Mouse (Mus musculus): ENCODE data around the gene Fh1. TPM values are rescaled to one million over a fixed set of nuclear protein-coding genes. Genes with fewer than 3 reads are reported as not detected.

Fh1 gene
- polyA plus RNA-seq (2014; fragmentation: Nextera tagmentation; extraction: Ambion mirVana): 136 and 146 TPM in 2 replicates

DNA sequence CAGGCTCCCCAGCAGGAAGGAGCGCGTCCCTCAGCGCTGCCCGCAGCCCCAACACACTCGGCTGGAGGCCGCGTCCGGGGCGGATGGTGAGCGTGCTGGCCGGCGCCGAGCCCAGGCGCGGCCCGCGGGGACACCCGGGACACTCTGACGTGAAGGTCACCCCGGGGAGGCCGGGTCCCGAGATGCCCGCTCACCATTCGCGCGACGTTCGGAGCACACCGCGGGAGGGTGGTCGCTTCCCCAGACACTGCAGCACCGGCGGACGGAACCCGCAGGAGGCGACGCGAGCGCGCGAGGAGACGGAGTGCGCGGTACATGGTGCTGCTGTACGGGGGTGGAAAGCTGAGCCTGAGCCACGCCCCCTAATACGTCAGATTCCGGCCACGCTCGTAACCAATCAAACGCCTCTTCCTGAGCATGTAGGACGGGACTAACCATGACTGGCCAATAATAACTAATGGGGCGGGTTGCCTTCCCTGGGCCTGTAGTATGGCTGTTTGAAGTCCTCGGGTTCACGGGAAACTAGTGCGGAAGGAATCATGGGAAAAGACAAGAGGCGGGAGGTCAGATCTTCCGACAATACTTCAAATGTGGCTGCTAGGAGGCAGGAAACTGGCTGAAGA is at the start of gene Fh1:
TSS of gene Fh1 (minus strand) at position 379 of the 623 bp plus-strand sequence.
- Histone ChIP-seq H3K4me3 (ENCODE audit: low read depth, low read length) (peak within 1 kb of the TSS; percentile 71), H3K27ac (ENCODE audit: low read depth, low read length) (peak within 1 kb of the TSS; percentile 75), H3K9ac (ENCODE audit: low read depth, low read length) (peak within 1 kb of the TSS; percentile 84), H3K27me3 (replicated peaks; ENCODE audit: control insufficient read depth, insufficient read depth, low read length) (no peaks in the 10 kb centered on the region), H3K4me2 (peak within 1 kb of the TSS; percentile 88), H3K4me1 (replicated peaks; ENCODE audit: control insufficient read depth, insufficient read depth, low read length) (peaks cover 7% of the 10 kb centered on the region), H3K9me3 (ENCODE audit: control insufficient read depth, low read length) (no peaks in the 10 kb centered on the region), H3K36me3 (ENCODE audit: control insufficient read depth, insufficient read depth, low read length) (no peaks in the 10 kb centered on the region)
- WGBS: under 1% methylated on average over 58 of the region's 58 CpGs
- ATAC-seq (replicated peaks; ENCODE audit: low FRiP score) (peak; percentile 99), DNase-seq (ENCODE audit: low spot score) (peak; percentile 86)

DNA sequence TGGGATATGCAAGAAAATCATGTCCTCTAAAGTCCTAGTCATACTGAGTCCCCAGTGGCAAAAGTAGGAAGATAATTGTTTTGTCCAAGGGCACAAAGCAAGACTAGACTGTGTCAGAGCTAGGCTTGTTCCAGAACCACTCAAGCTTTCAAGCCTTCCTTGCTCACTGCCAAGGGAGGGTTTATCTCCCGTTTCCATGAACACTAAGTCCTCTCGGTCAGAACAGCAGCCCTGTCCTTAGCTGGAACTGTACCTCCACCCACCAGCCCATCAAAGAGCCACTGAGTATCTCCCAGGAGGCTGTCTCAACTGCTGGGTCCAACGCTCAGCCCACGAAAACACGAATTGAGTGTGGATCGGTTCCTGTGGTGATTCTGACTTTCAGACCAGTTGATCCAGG is 49.7 kb upstream of the Fh1 start:
- Histone ChIP-seq H3K4me2 (no peak overlapping the region), H3K9me3 (ENCODE audit: control insufficient read depth, low read length) (no peaks in the 10 kb centered on the region), H3K27me3 (replicated peaks; ENCODE audit: control insufficient read depth, insufficient read depth, low read length) (no peaks in the 10 kb centered on the region), H3K9ac (ENCODE audit: low read depth, low read length) (no peak overlapping the region), H3K36me3 (ENCODE audit: control insufficient read depth, insufficient read depth, low read length) (no peaks in the 10 kb centered on the region), H3K27ac (ENCODE audit: low read depth, low read length) (no peak overlapping the region), H3K4me1 (replicated peaks; ENCODE audit: control insufficient read depth, insufficient read depth, low read length) (no peaks in the 10 kb centered on the region), H3K4me3 (ENCODE audit: low read depth, low read length) (no peak overlapping the region)
- ATAC-seq (replicated peaks; ENCODE audit: low FRiP score) (no peak), DNase-seq (ENCODE audit: low spot score) (no peak)
- 79% methylated on average over 6 of the region's 6 CpGs for WGBS

DNA sequence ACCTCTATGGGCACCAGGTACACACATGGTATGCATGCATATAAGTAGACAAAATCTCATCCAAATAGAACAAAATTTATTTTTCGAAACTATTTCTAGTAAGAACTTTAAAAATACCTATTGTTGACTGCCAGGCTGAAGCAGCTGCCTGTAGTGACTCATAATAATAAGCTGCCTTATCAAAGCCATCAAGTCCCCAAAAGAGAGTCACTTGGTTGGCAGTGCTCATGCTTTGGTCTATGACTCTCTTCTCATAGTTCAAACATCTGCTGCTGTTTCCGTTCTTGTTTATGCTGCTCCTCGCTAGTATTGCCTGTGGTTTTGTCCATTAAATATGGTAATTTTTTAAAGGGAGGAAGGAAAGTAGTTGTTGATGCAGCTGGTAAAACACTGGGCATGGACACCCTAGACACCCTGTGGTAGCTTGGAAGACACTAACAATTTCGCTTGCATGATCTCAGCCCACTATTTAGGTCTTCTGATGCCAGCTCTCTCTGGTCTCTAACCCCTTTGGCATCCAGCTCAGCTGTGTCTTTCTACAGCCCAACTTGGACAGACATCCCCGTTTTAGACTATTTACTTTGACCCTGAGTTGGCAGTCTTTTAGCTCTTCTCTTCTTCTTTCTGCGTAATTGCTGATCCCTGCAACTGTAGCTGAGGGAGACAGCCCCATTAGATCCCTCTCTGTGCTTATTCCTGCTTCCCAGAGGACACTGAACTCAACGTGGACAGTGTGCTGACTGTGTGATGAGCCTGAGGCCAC is 48.3 kb upstream of the Fh1 start:
- H3K4me1 ChIP-seq (replicated peaks; ENCODE audit: control insufficient read depth, insufficient read depth, low read length): no peaks in the 10 kb centered on the region
- H3K4me2 ChIP-seq: no peak overlapping the region
- no peaks in the 10 kb centered on the region for H3K27me3 ChIP-seq (replicated peaks; ENCODE audit: control insufficient read depth, insufficient read depth, low read length)
- DNase-seq (ENCODE audit: low spot score) (no peak), ATAC-seq (replicated peaks; ENCODE audit: low FRiP score) (no peak)
- 76% methylated on average over 7 of the region's 7 CpGs for WGBS
- no peak overlapping the region for H3K4me3 ChIP-seq (ENCODE audit: low read depth, low read length)
- no peak overlapping the region for H3K9ac ChIP-seq (ENCODE audit: low read depth, low read length)
- no peaks in the 10 kb centered on the region for H3K36me3 ChIP-seq (ENCODE audit: control insufficient read depth, insufficient read depth, low read length)
- no peak overlapping the region for H3K27ac ChIP-seq (ENCODE audit: low read depth, low read length)
- H3K9me3 ChIP-seq (ENCODE audit: control insufficient read depth, low read length): no peaks in the 10 kb centered on the region

DNA sequence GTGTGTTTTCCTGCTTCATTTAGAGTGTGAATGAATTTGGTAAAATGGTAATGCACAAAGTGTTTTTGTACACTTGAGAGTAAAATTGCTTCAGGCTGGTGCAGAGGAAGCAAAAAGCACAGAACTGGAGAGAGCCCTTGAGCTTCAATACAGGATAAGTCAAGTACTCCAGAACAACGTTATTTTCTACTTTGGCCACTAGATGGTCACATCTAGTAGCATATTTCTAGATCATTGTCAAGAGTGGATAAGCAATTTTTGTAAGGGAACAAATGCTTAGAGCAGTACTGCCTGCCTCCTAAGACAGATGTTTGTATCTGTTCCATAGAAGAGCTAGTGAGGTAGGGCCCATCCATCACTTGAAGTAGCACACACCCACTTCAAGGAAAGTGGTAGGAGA is 46.2 kb upstream of the Fh1 start:
- WGBS: 18% methylated on average over 1 of the region's 1 CpGs
- no peak overlapping the region for H3K4me3 ChIP-seq (ENCODE audit: low read depth, low read length)
- H3K36me3 ChIP-seq (ENCODE audit: control insufficient read depth, insufficient read depth, low read length): no peaks in the 10 kb centered on the region
- no peaks in the 10 kb centered on the region for H3K27me3 ChIP-seq (replicated peaks; ENCODE audit: control insufficient read depth, insufficient read depth, low read length)
- DNase-seq (ENCODE audit: low spot score) (no peak), ATAC-seq (replicated peaks; ENCODE audit: low FRiP score) (no peak)
- no peak overlapping the region for H3K27ac ChIP-seq (ENCODE audit: low read depth, low read length)
- no peak overlapping the region for H3K9ac ChIP-seq (ENCODE audit: low read depth, low read length)
- no peaks in the 10 kb centered on the region for H3K9me3 ChIP-seq (ENCODE audit: control insufficient read depth, low read length)
- H3K4me1 ChIP-seq (replicated peaks; ENCODE audit: control insufficient read depth, insufficient read depth, low read length): no peaks in the 10 kb centered on the region
- no peak overlapping the region for H3K4me2 ChIP-seq

DNA sequence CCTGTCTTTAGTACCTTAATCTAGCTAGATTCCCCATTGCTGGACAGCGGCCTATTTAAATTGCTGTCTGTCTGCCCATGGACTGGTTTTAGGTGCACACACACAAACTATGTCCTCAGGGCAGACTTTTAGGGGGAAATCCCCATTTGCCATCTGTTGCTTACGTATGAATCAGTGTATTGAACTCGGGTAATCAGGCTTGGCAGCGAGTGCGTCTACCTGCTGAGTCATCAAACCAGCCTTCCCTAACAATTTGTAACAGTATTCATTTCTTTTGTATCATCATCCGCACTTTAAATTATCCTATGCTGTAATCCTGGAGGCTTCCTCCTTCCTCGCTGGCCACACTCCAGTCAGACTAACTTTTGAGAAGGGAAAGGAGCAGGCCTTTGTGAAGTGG is 44.6 kb upstream of the Fh1 start:
- DNase-seq (ENCODE audit: low spot score) (no peak), ATAC-seq (replicated peaks; ENCODE audit: low FRiP score) (no peak)
- Histone ChIP-seq H3K4me3 (ENCODE audit: low read depth, low read length) (no peak overlapping the region), H3K36me3 (ENCODE audit: control insufficient read depth, insufficient read depth, low read length) (no peaks in the 10 kb centered on the region), H3K27me3 (replicated peaks; ENCODE audit: control insufficient read depth, insufficient read depth, low read length) (no peaks in the 10 kb centered on the region), H3K9ac (ENCODE audit: low read depth, low read length) (no peak overlapping the region), H3K4me1 (replicated peaks; ENCODE audit: control insufficient read depth, insufficient read depth, low read length) (no peaks in the 10 kb centered on the region), H3K27ac (ENCODE audit: low read depth, low read length) (no peak overlapping the region), H3K4me2 (no peak overlapping the region), H3K9me3 (ENCODE audit: control insufficient read depth, low read length) (no peaks in the 10 kb centered on the region)
- WGBS: 84% methylated on average over 7 of the region's 7 CpGs

DNA sequence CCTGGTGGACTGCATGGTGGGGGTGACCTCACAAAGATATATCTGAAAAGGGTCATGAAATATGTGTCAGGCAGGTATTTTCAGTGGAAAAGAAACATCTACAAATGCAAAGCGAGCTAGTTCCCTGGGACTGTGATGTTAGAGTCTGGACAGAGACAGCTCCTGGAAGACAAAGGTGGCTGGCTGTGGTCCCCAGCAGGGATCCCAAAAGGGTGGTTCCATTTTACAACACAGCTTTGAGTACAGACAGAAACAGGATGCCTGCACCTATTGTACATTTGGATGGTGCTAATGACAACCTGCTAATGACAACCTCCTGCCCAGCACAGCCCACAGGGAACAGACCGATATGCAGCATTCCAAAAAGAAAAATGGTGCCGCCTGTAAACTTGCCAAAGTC is 44.0 kb upstream of the Fh1 start:
- H3K27me3 ChIP-seq (replicated peaks; ENCODE audit: control insufficient read depth, insufficient read depth, low read length): no peaks in the 10 kb centered on the region
- no peak overlapping the region for H3K9ac ChIP-seq (ENCODE audit: low read depth, low read length)
- H3K4me1 ChIP-seq (replicated peaks; ENCODE audit: control insufficient read depth, insufficient read depth, low read length): no peaks in the 10 kb centered on the region
- H3K36me3 ChIP-seq (ENCODE audit: control insufficient read depth, insufficient read depth, low read length): no peaks in the 10 kb centered on the region
- H3K27ac ChIP-seq (ENCODE audit: low read depth, low read length): no peak overlapping the region
- ATAC-seq (replicated peaks; ENCODE audit: low FRiP score) (no peak), DNase-seq (ENCODE audit: low spot score) (no peak)
- WGBS: 91% methylated on average over 3 of the region's 3 CpGs
- H3K4me3 ChIP-seq (ENCODE audit: low read depth, low read length): no peak overlapping the region
- no peaks in the 10 kb centered on the region for H3K9me3 ChIP-seq (ENCODE audit: control insufficient read depth, low read length)
- H3K4me2 ChIP-seq: no peak overlapping the region

DNA sequence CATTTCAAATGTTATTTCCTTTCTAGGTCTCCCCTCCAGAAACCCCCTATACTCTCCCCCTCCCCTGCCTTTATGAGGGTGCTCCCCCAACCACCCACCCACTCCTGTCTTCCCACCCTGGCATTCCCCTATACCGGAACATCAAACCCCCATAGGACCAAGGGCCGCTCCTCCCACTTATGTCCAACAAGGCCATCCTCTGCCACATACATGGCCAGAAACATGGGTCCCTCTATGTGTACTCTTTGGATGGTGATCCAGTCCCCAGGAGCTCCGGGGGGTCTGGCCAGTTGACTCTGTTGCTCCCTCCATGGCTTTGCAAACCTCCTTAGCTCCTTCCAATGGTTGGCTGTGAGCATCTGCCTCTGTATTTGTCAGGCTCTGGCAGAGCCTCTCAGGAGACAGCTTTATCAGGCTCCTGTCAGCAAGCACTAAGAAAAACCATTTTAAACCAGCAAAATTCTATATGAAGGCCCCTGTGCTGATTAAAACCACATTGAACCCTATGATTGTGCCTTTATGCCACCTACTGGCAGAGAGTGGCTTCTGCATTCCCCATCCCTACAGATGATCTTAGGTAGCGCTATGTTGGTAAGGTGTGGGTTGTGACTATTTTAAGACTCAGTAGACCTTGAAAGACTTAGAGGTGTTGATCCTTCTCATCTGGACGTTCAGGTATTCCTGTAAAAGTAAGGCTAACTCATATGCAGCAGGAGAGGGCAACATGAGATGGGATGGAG is 43.4 kb upstream of the Fh1 start:
- DNase-seq (ENCODE audit: low spot score) (no peak), ATAC-seq (replicated peaks; ENCODE audit: low FRiP score) (peak; percentile 58; the same call in 1 of the 2 replicates)
- H3K9me3 ChIP-seq (ENCODE audit: control insufficient read depth, low read length): no peaks in the 10 kb centered on the region

DNA sequence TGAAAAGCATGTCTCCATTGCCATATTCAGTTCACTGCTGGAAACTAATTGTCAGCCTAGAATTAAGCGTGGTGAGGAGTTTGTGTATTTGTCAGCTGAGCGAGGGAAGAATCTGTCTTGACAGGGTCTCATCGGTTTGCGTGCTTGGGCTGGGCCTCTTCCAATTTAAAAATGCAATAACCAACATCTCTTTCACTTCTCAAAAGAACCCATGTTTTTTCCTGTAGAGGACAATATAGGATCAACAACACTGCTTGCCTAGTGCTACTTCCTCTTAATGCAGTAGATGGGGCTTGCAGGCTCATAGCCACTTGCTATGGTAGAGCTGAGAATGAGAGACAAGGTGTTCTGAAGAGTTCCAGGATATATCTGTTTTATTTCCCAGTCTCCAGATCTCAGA is 34.5 kb upstream of the Fh1 start:
- Histone ChIP-seq H3K27me3 (replicated peaks; ENCODE audit: control insufficient read depth, insufficient read depth, low read length) (no peaks in the 10 kb centered on the region), H3K4me3 (ENCODE audit: low read depth, low read length) (no peak overlapping the region), H3K9me3 (ENCODE audit: control insufficient read depth, low read length) (no peaks in the 10 kb centered on the region), H3K9ac (ENCODE audit: low read depth, low read length) (no peak overlapping the region), H3K27ac (ENCODE audit: low read depth, low read length) (no peak overlapping the region), H3K4me2 (no peak overlapping the region), H3K36me3 (ENCODE audit: control insufficient read depth, insufficient read depth, low read length) (no peaks in the 10 kb centered on the region), H3K4me1 (replicated peaks; ENCODE audit: control insufficient read depth, insufficient read depth, low read length) (no peaks in the 10 kb centered on the region)
- DNase-seq (ENCODE audit: low spot score) (no peak), ATAC-seq (replicated peaks; ENCODE audit: low FRiP score) (no peak)
- WGBS: 83% methylated on average over 4 of the region's 4 CpGs

More for the DNA sequence above, 43.4 kb upstream of the Fh1 start:
- Histone ChIP-seq H3K36me3 (ENCODE audit: control insufficient read depth, insufficient read depth, low read length) (no peaks in the 10 kb centered on the region), H3K4me3 (ENCODE audit: low read depth, low read length) (no peak overlapping the region), H3K9ac (ENCODE audit: low read depth, low read length) (no peak overlapping the region), H3K4me2 (no peak overlapping the region), H3K4me1 (replicated peaks; ENCODE audit: control insufficient read depth, insufficient read depth, low read length) (no peaks in the 10 kb centered on the region), H3K27ac (ENCODE audit: low read depth, low read length) (no peak overlapping the region), H3K27me3 (replicated peaks; ENCODE audit: control insufficient read depth, insufficient read depth, low read length) (no peaks in the 10 kb centered on the region)
- 72% methylated on average over 5 of the region's 5 CpGs for WGBS
